Mouse (Mus musculus): Measurements from ENCODE around the gene Tmem98. TPM values are rescaled to one million over a fixed set of nuclear protein-coding genes. Genes with fewer than 3 reads are reported as not detected.

Gene Tmem98
- total and polyA plus RNA-seq, 3 experiments: 39.6 to 108 (median 73.2) TPM

GRCm38 (mm10) chr11:80790413-80790812 is 19.6 kb upstream of the Tmem98 start:
- DNase-seq: no peak

GRCm38 (mm10) chr11:80791677-80792432 is 18.1 kb upstream of the Tmem98 start:
- no peak for DNase-seq

GRCm38 (mm10) chr11:80793386-80793785 is 16.6 kb upstream of the Tmem98 start:
- no peak for DNase-seq

GRCm38 (mm10) chr11:80794290-80794689 is 15.7 kb upstream of the Tmem98 start:
- no peak for DNase-seq

- peak; percentile 46 for DNase-seq
Observed at GRCm38 (mm10) chr11:80795431-80795830, 14.5 kb upstream of the Tmem98 start.

GRCm38 (mm10) chr11:80799979-80800378 is 10.0 kb upstream of the Tmem98 start:
- peak; percentile 45 for DNase-seq

- DNase-seq: peak; percentile 37
Observed at GRCm38 (mm10) chr11:80802706-80803105, 7.3 kb upstream of the Tmem98 start.

GRCm38 (mm10) chr11:80808551-80809070 is 1.4 kb upstream of the Tmem98 start:
- peak; percentile 68 for DNase-seq

- no peak for DNase-seq
Observed at GRCm38 (mm10) chr11:80809666-80809992, 346 bp upstream of the Tmem98 start.

- DNase-seq: no peak
Observed at GRCm38 (mm10) chr11:80811156-80811555, 1.2 kb downstream of the Tmem98 start.

GRCm38 (mm10) chr11:80815354-80815753 is 5.4 kb downstream of the Tmem98 start:
- no peak for DNase-seq

- DNase-seq: peak; percentile 75
Observed at GRCm38 (mm10) chr11:80818060-80818697, 8.2 kb downstream of the Tmem98 start.

GRCm38 (mm10) chr11:80820085-80820484 is 10.1 kb downstream of the Tmem98 start:
- DNase-seq: no peak

- DNase-seq: peak; percentile 41
Observed at GRCm38 (mm10) chr11:80821296-80821695, 11.3 kb downstream of the Tmem98 start.

- no peak for DNase-seq
Observed at GRCm38 (mm10) chr11:80821794-80822193, 11.8 kb downstream of the Tmem98 start.

- no peak for DNase-seq
Observed at GRCm38 (mm10) chr11:80835395-80835794, 25.4 kb downstream of the Tmem98 start.

- DNase-seq: no peak
Observed at GRCm38 (mm10) chr11:80835841-80836240, 25.9 kb downstream of the Tmem98 start.

- DNase-seq: no peak
Observed at GRCm38 (mm10) chr11:80838724-80839123, 28.7 kb downstream of the Tmem98 start.

GRCm38 (mm10) chr11:80843435-80843834 is 33.5 kb downstream of the Tmem98 start:
- DNase-seq: no peak

GRCm38 (mm10) chr11:80845486-80845885 is 35.5 kb downstream of the Tmem98 start:
- DNase-seq: no peak

- DNase-seq: no peak
Observed at GRCm38 (mm10) chr11:80846115-80846514, 36.1 kb downstream of the Tmem98 start.

- no peak for DNase-seq
Observed at GRCm38 (mm10) chr11:80848131-80848530, 38.2 kb downstream of the Tmem98 start.

- no peak for DNase-seq
Observed at GRCm38 (mm10) chr11:80851859-80852258, 41.9 kb downstream of the Tmem98 start.

- DNase-seq: no peak
Observed at GRCm38 (mm10) chr11:80853014-80853413, 43.0 kb downstream of the Tmem98 start.

Measured in adrenal gland, adult 2 months (tissue).